Mouse (Mus musculus) 3T3-L1 (cell line): ENCODE results near the gene Gm28048.

Experiments
- DNase-seq: peaks from one replicate; pipeline ENCODE4 v3.0.0-alpha.2; 2015; ENCODE audit warnings: low read depth, low spot score

Gm28048 gene

DNA sequence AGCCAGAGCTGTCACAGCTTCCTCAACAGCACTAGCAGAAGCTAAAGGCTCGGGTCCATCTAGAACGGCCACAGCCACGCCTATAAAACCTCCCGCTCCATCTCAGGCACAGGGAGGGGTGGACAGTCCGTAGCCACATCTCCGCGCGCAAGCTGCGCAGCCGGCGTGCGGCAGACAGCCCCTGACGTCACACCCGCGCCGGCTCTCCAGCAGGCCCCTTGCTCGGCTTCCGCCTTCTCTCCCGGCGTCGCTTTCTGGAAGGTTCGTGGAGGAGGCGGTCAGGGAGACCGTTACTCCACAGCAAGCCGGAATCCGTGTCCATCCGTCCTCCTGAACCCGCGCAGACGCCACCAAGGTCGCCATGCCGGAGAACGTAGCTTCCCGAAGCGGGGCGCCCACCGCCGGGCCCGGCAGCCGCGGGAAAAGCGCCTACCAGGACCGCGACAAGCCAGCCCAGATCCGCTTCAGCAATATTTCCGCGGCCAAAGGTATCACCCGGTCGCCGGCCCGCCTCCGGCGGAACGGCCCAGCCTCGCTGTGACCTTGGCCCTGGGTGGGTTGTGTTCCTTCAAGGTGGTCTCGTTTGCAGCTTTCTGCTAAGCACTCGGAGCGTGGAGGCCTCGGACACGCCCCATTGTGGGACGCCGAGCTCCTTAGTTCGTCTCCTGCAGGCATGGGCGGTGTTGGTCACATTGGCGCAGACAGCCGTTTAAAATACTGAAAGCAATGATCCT, 8.7 kb upstream of the Gm28048 start, which contains the start of gene Cct4:
TSS of gene Cct4 (plus strand) at position 127 of the 734 bp plus-strand sequence.
- DNase-seq = peak; percentile 98

DNA sequence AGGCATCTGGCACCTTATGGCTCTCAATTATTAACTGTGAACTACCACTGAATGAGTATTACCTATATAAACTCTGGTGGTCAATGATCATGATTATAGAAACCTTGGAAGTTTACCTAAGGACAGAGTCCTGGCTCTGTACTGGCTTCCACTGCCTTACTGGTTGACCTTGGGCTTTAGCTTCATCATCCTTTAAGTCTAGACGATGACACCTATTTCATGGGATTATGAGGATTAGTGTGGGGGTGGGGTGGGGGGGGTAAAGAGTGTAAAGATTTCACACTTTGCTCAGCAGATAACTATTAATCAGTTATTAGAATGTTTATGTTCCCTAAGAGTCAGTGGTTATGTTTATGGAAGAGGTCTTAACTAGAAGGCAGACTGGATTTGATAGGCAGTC, 7.9 kb upstream of the Gm28048 start:
- no peak for DNase-seq

DNA sequence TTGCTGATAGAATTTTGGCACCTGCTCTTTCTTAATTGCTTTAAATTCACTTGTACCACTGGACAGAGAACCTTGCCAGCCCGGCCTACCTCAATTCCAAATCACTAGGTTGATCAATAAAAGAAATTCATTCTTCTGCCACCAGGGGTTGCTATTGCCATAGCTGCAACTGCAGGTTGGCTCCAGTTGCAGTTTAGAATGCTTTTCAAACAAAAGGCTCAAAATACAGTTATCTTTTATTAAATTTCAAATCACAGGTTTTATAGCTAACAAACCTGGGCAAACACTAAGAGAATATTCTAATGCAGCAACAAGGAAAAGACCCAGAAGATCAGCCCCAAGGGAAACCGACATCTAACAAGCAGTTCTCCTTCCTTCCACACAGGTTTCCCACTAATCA, 5.5 kb upstream of the Gm28048 start:
- DNase-seq = peak; percentile 79

DNA sequence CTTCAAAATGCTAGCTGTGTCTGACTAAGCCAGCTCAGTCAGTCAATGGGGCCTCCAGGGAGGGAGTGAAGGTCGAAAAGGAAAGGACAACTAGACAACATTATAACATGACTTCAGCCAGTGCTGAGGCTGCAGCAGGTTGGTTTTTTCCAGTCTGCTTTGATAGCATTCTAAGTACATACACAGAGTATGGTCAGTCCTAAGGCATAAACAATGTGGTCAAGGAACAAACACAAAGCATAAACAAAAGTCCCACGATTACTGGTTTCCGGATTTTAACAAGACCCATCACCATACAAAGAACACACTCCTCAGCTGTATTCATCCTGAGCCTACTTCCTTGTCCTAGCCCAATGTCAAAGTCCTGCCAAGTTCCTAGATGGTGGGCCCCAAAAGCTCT, 3.6 kb upstream of the Gm28048 start:
- no peak for DNase-seq

DNA sequence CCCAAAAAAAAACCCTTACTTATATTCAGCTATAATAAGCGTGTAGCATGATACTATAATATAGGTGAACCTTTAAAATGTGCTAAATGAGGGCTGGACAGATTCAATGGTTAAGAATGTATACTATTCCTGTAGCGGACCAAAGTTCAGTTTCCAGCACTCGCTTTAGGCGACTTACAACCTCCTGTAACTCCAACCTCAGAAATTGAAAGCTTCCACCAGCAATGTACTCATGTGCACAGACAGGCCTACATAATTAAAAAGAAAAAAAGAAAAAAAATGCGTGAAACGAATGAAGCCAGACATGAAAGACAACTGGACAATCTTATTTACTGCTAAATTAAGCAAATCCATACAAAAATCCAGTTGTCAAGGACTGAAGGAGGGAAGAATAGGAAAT, 956 bp upstream of the Gm28048 start:
- no peak for DNase-seq

DNA sequence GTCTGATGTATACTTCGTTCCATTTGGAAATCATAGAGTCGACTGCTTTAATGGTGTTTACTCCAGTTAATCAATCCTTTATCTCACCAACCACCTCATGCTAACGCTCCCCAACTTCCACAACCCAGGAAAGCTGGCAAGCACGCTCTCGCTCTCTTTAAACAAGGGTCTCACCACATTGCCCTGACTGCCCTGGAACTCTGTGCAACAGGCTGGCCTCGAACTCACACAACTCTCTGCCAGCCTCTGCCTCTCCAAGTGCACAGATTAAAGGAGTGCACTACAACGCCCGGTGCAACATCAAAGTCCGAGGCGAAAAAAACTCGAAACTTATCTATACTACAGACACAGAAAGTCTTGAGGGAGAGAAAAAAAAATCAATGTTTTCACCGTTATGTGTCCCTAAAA, 343 bp downstream of the Gm28048 start:
- no peak for DNase-seq

DNA sequence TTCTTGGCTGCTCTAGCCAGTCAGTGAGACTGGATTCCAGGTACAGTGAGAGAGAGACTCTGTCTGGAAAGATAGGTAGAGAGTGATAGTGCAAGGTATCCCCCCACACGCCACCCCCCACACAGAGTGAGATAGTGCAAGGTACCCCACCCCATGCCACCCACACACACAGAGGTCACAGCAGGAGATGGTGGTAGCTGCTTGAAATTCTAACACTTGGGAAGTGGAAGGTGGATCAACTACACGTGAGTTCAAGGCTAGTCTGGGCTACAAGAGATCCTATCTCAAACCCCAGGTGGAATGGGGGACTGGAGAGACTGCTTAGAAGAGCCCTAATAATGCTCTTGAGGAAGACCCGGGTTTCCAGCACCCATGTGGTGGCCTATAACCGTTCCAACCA, 849 bp downstream of the Gm28048 start:
- no peak for DNase-seq

DNA sequence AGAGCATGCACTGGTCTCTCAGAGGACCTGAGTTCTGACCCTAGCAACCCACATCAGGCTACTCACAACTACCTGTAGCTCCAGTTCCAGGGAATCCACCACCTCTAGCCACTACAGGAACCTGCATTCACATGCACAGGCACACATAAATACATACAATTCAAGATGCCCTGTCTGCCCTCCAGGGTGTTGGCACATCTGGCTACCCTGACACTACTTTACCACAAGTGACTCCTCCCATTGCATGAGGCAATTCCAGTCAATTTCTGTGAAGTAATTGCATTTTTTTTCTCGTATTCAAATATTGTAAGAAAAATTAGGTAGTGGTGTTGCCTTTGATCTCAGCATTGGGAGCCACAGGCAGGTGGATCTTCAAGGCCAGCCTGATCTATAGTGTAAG, 2.7 kb downstream of the Gm28048 start:
- peak; percentile 52 for DNase-seq

DNA sequence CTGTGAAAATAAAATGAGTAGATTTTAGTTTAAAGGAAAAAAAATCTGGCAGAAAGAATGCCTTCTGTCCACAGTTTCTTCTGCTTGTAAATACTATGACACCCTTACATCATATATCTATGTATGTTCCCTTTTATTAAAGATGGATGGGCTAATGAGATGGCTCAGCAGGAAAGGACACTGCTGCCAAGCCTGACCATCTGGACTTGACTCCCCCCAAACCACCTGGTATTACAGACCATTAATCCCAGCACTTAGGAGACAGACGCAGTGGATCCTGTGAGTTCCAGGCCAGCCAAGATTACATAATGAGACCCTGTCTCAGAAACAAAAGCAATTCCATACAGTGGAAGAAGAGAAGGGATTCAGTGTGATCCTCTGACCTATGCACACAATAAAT, 3.2 kb downstream of the Gm28048 start:
- DNase-seq = no peak

DNA sequence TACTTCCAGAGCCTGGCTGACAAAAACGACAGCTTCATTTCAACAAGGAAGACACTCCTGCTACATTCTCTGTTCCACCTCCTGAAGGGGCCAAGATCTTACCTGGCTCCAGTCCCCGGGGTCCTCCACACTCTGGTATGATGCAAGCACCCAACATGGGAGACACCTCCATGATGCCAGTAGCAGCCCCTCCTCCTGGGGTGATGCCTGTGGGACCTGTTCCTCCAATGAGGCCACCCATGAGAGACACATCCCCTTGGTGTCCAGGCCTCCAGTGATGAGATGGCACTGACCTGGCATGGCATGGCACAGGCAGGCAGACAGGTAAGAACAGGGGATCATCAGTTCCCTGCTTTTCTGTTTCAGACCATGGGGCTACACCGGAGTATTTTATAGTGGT, 3.7 kb downstream of the Gm28048 start:
- DNase-seq = no peak

DNA sequence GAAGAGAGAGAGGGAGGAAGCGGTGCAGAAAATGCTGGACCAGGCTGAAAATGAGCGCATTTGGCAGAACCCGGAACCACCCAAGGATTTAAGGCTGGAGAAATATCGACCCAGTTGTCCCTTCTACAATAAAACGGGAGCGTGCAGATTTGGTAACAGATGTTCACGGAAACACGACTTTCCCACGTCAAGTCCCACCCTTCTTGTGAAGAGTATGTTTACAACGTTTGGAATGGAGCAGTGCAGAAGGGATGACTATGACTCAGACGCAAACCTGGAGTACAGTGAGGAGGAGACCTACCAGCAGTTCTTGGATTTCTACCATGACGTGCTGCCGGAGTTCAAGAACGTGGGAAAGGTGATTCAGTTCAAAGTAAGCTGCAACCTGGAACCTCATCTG, 8.3 kb downstream of the Gm28048 start:
- DNase-seq = peak; percentile 70

DNA sequence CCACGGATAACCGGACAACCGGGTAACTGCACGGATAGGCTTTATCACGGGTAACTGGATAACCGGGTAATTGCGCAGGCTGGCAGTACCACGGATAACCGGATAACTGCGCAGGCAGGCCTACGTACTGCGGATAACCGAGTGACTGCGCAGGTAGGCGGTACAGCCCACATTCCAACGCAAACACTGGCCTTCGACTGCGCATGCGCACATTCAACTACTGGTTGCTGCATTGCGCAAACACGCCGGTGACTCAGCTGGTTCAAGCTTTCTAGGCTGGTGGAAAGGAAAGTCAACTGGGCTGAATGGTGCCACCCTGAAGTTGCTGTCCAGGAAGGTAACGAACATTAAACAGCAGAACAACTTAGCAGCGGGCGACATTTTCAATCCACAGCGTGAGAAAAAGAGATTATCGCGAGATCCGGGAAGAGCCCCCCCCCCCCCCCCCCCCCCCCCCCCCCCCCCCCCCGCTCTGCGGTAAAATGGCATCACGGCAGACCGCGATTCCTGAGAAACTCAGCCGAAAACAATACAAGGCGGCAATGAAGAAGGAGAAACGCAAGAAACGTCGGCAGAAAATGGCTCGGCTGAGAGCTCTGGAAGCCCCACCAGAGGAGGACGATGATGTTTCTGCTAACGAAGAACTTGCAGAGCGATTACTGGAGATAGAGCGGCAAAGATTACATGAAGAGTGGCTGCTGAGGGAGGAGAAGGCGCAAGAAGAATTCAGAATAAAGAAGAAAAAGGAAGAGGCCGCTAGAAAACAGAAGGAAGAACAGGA, 9.0 kb downstream of the Gm28048 start:
- DNase-seq = peak; percentile 86

DNA sequence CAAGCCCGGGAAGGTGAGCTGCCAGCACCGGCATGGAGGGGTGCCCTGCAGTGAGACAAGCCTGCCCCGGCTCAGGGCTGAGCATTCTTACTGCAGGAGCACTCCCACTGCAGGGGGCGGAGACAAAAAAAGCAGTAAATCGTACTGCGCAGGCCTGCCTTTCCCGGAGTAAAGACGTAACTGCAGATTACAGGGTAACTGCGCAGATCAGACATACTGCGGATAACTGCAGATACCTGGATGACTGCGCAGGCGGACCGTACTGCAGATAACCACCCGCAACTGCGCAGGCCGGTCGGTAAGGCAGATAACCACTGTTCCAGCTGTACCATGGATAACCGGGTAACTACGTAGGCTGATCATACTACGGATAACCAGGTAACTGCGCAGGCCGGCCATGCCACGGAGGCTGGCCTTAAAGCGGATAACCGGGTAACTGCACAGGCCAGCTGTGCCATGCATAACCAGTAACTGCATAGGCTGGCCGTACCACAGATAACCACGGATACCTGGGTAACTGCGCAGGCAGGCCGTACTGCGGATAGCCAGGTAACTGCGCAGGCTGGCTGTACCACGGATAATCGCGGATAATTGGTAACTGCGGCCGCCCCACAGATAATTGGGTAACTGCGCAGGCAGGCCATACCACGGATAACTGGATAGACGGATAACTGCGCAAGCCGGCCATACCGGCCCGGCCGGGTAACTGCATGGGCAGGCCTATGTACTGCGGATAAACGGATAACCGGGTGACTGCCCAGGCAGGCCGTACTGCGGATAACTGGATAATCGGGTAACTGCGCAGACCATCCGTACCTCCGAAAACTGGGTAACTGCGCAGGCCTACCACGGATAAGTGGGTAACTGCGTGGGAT, 9.8 kb downstream of the Gm28048 start, which contains the start of gene Zrsr1:
TSS of gene Zrsr1 (plus strand) at position 171 of the 875 bp plus-strand sequence.
- peak; percentile 69 for DNase-seq

DNA sequence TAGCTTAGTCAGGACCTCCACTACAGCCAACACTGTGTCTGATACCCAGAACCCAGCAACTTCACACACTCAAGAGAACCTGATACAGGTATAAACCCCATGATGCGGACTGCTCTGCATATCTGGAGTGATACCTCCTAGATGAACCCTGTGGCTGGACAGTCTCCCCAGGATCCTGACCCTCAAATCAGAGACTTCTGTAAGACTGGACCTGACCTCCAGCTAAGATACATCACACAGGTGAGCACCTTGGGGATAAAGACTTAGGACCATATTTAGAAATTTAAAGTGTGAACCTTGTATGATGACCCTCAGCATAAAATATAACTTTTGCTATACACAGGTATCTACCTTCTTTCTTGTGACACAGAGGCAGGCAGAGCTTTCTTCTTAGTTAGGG, 11.3 kb downstream of the Gm28048 start:
- DNase-seq = no peak

DNA sequence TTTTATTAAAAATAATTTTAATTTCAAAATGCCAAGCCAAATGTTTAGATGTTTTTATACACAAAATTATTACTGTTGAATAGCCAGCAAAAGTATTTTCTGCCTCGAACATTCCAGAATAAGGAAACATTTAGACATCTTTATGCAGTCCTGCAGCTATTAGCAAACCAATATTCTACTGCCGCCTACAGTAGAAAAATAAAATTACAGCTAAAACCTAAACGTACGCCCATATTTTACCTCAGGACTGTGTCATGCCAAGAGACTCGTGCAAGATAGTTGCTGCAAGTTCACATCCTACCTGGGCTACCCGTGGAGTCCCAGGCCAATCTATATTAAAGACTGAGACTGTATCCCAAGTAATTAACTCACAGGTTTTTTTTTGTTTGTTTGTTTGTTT, 12.4 kb downstream of the Gm28048 start:
- DNase-seq = peak; percentile 72

DNA sequence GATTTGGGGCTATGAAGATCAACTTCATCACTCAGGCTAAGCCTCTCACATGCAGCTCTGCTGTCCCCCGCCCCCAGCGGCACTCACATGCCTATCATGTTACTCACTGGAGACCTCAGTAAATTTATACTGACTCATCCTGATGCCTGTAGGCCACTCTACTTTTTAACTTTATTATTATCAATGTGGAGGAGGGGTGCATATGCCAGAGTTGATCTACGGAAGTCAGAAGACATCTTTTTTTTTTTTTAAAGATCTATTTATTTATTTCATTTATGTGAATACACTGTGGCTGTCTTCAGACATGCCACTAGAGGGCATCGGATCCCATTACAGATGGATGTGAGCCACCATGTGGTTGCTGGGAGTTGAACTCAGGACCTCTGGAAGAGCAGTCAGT, 16.4 kb downstream of the Gm28048 start:
- peak; percentile 95 for DNase-seq

DNA sequence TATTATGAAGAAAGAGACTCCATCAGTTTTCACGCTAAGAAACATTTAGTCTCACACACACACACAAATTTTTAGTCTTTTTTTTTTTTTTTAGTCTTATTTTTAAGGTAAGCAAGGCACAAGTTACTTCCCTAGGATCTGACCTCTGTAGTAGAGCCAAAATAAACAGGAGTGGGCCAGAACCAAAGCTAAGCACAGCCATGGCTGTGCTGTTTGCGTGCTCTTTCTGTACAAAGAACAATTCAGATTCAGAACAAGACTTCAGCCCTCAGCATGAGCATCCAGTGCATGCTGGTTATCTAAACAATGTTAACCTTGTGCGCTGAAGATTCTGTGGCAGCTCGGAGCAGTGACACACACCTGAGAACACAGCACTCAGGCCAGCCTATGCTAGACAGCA, 17.5 kb downstream of the Gm28048 start:
- DNase-seq = no peak

DNA sequence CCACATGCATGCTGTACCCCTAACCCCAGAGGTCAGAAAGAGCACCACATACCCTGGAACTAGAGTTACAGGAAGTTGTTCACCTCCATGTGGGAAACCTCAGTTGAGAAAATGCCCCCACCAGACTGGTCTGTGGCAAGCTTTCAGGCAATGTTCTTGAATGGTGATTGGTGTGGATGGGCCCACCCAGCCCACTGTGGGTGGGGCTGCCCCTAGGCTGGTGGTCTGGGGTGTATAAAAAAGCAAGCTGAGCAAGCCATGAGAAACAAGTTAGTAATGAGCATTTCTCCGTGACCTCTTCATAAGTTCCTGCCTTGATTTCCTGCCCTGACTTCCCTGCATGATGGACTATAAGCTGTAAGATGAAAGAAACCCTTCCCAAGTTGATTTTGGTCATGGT, 19.8 kb downstream of the Gm28048 start:
- no peak for DNase-seq

DNA sequence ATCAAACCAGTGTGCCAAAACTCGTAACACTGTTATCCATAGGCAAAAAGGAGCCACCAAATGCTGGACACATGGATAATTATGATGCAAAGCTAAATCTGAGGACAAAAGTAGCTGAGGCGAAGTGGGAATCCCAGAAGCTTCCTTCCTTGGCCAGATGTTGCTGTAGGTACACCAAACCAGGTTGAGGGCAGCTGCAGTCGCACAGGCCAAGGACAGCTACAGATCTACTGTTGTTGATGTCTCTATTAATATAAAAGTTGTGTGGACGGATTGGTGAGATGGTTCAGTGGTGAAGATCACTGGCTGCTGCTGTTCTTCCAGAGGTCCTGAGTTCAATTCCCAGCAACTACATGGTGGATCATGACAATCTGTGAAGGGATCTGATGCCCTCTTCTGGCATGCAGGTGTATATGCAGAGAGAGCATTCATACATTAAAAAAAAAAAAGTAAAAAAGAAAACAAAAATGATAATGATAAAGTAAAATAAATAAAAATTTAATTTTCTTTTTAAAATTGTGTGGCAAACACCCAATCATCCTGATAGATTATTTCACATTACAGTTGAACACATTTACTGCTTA, 24.0 kb downstream of the Gm28048 start:
- peak; percentile 51 for DNase-seq

DNA sequence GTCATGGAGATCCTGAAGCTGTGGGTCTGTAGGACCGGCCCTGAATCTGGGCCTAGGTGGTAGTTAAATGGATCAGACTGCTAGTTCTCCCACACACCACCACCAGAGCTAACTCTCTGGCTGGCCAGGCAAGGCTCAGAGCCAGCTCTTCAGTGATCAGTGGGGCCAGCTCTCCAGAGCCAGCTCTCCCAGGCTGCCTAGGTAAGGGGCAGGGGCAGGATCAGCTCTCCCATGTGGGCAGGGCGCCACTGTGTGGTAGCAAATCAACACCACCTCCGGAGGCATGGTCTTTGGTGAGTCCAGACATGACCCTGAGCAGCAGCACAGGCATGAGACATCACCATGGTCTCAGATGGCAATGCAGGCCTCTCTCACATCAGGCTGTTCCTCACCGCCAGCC, 25.1 kb downstream of the Gm28048 start:
- peak; percentile 73 for DNase-seq

DNA sequence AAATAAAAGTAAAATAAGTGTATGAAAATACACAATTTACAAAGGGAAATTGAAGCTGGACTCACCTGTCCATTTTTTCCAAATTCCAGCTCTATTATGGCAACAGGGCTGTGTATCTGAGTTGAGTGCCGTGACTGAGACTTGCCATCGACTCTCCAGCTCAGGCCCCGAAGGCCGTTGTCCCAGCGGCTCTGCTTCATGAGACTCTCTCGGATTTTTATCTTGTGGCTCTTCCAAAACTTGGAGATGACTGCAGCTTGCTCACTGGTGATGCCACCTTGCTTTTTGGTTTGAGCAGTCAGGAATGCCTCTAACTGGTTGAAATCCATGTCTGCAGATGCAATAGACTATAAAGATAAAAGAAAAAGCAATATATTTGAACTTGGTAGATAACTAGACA, 25.5 kb downstream of the Gm28048 start:
- no peak for DNase-seq

DNA sequence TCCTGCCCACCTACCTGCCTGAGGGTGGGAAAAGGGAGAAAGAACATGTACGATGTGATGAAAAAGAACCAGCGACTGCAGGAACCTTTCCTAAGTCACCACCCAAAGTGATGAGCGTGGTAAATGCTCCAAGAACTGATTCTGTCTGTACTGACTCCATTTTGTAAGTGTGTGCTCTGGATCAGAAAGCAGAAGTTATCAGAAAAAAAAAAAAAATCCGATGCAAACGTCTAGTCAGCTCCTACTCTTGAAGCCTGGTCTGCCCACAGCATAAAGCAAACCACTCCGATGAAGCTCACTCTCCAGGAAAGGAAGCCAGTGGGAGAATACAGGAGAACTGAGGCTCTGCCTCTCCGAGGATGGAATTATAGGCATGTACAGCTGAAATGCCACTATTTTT, 29.2 kb downstream of the Gm28048 start:
- DNase-seq = no peak
